Mouse (Mus musculus) myocyte (in vitro differentiated cells): ENCODE data around the gene Gpr55. TPM values are rescaled to one million over a fixed set of nuclear protein-coding genes. Genes with fewer than 3 reads are reported as not detected.

Source experiments
- H3K27me3 ChIP-seq: one replicate; pipeline ENCODE4 v1.6.1; 2011; ENCODE audit not compliant: control insufficient read depth, insufficient read depth, insufficient read length
- H3K36me3 ChIP-seq: one replicate; pipeline ENCODE4 v1.6.1; 2011; ENCODE audit not compliant: control insufficient read depth, insufficient read depth
- H3K4me2 ChIP-seq: one replicate; pipeline ENCODE4 v1.6.1; 2011; ENCODE audit warnings: low read depth, control low read depth
- H3K4me3 ChIP-seq: one replicate; pipeline ENCODE4 v1.5.1; 2011; ENCODE audit warnings: mild to moderate bottlenecking, control low read depth, moderate library complexity
- H3K79me2 ChIP-seq: one replicate; pipeline ENCODE4 v1.6.1; 2011; ENCODE audit not compliant: control insufficient read depth, insufficient read depth
- H3ac ChIP-seq: one replicate; pipeline ENCODE4 v1.6.1; 2011; ENCODE audit not compliant: control insufficient read depth, insufficient read length
- CEBPB ChIP-seq: IDR thresholded peaks from 2 replicates; pipeline ENCODE4 v1.6.1; 2011; ENCODE audit warnings: mild to moderate bottlenecking, moderate library complexity; ENCODE audit not compliant: poor library complexity, insufficient read depth, severe bottlenecking
- E2F4 ChIP-seq: IDR thresholded peaks from one replicate; pipeline ENCODE4 v1.6.1; 2011; ENCODE audit warnings: mild to moderate bottlenecking, control low read depth, moderate library complexity; ENCODE audit not compliant: insufficient read depth
- MAX ChIP-seq: IDR thresholded peaks from one replicate; pipeline ENCODE4 v1.6.1; 2011; ENCODE audit warnings: low read depth, mild to moderate bottlenecking, control low read depth
- MYOD1 ChIP-seq, 3 experiments: IDR thresholded peaks; one replicate each; pipeline ENCODE4 v1.6.1; 2011; ENCODE audit warnings: control low read depth in 2 of 3, low read depth in 2 of 3, mild to moderate bottlenecking in 2 of 3, moderate library complexity in 1 of 3; ENCODE audit not compliant: insufficient read length in 2 of 3, control insufficient read depth in 1 of 3
- MYOG ChIP-seq, 3 experiments: IDR thresholded peaks; one replicate each; pipeline ENCODE4 v1.6.1; 2011; ENCODE audit warnings: control low read depth in 2 of 3, low read depth in 2 of 3, mild to moderate bottlenecking in 2 of 3; ENCODE audit not compliant: insufficient read length in 2 of 3, control insufficient read depth in 1 of 3, insufficient read depth in 1 of 3
- POLR2A ChIP-seq: IDR thresholded peaks from one replicate; pipeline ENCODE4 v1.6.1; 2011; ENCODE audit warnings: low read depth, mild to moderate bottlenecking, control low read depth, moderate library complexity; ENCODE audit not compliant: insufficient read length
- POLR2AphosphoS2 ChIP-seq: IDR thresholded peaks from one replicate; pipeline ENCODE4 v1.6.1; 2011; ENCODE audit warnings: low read depth, control low read depth; ENCODE audit not compliant: insufficient read length
- REST ChIP-seq: IDR thresholded peaks from one replicate; pipeline ENCODE4 v1.6.1; 2011; ENCODE audit warnings: mild to moderate bottlenecking, control low read depth, moderate library complexity; ENCODE audit not compliant: insufficient read depth, insufficient read length
- SRF ChIP-seq: IDR thresholded peaks from one replicate; pipeline ENCODE4 v1.6.1; 2011; ENCODE audit warnings: low read depth; ENCODE audit not compliant: control insufficient read depth, insufficient read length
- TCF12 ChIP-seq: IDR thresholded peaks from one replicate; pipeline ENCODE4 v1.6.1; 2011; ENCODE audit warnings: mild to moderate bottlenecking, control low read depth; ENCODE audit not compliant: poor library complexity, insufficient read depth, severe bottlenecking
- TCF3 ChIP-seq: IDR thresholded peaks from one replicate; pipeline ENCODE4 v1.6.1; 2011; ENCODE audit warnings: low read depth, control low read depth; ENCODE audit not compliant: insufficient read length
- USF1 ChIP-seq: IDR thresholded peaks from one replicate; pipeline ENCODE4 v1.6.1; 2011; ENCODE audit warnings: low read depth, mild to moderate bottlenecking, control low read depth, moderate library complexity
- polyA plus RNA-seq: library from polyadenylated mRNA; unstranded; fragments of >200 nt; fragmentation: generic; extraction: Trizol; gene quantifications from one replicate; pipeline ENCODE4 v1.2.1, GENCODE M21; 2012; ENCODE audit warnings: missing spikeins

Gene Gpr55
- polyA plus RNA-seq, 1 experiment: not detected

DNA sequence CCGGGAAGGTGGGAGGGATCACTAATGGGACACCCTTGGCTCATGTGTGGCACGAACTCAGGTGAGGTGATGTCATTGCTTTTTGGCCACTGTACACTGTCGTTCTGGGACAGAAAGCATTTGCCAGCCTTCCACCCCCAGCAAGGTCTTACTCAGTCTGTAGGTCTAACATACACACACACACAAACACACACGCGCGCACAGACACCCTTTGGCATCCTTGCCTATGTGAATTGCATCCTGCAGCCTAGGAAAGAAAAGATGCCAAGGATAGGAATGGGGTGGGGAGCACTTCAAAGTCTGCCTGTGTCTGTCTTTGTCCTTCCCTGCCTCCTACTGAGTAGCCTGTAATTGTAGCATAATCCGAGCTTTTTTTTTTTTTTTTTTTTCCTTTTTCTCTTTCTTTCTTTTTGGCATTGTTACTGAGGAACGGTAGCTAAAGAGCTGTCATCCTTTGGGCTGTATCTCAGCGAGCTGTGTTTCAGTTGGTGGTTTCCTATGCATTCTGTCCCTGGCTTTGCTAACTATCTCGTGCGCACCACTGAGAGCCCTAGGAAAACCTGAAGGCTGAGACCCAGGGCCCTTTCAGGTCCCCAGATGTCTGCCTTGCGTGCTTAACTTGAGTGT lies 61.9 kb downstream of the Gpr55 start:
- Histone ChIP-seq H3K27me3 (no peaks in the 10 kb centered on the region), H3K4me2 (no peak overlapping the region), H3K4me3 (no peak overlapping the region), H3ac (no peak overlapping the region), H3K36me3 (no peaks in the 10 kb centered on the region), H3K79me2 (peaks cover 6% of the 10 kb centered on the region)
- no peak for TF ChIP-seq USF1
- TF ChIP-seq E2F4: no peak

DNA sequence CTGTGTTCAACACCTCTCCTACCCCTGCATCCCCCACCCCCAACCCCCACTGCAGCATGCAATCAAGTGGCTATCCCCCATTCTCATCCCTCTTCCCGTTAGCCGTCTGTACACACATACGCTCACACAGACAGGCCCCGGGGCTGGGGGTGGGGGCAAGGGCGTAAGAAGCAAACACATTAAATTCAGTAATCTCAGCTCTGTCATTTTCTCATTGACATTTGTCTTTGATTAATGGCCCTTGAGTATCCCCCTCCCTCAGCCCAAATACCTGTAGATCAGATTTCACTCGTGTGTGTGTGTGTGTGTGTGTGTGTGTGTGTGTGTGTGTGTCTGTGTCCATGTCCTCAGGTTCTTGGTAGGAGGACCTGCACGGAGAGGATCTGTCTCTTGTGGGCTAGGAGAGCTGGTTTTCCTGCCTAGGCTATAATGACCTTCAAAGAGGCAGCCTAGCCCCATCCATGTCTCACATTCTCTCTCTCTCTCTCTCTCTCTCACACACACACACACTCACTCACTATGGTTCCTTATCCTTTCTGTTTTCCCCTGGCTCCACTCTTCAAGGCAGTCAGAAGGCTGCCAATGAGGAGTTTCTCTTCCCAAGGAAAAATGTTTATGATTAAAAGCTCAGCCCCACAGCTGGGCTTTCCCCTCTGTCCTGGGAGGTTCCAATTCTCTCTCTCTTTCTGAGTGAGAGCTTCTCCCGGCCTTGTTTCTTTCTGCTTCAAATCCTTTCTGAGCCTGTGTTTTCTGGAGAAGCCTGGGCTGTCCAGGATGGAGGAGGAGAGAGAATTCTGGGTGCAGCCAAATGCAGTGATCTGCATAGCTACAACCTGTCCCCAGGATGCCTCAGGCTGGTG lies 62.7 kb downstream of the Gpr55 start:
- no peak overlapping the region for H3K4me2 ChIP-seq
- H3K27me3 ChIP-seq: no peaks in the 10 kb centered on the region
- H3K79me2 ChIP-seq: peaks cover 6% of the 10 kb centered on the region
- TF ChIP-seq SRF (no peak), MYOG (IDR thresholded peaks at IDR 0.05; ENCODE audit: control insufficient read depth in 1 of 3, insufficient read depth in 1 of 3, insufficient read length in 2 of 3, low read depth in 2 of 3) (no peak), E2F4 (no peak)
- H3K4me3 ChIP-seq: no peak overlapping the region
- no peak overlapping the region for H3ac ChIP-seq
- no peaks in the 10 kb centered on the region for H3K36me3 ChIP-seq

DNA sequence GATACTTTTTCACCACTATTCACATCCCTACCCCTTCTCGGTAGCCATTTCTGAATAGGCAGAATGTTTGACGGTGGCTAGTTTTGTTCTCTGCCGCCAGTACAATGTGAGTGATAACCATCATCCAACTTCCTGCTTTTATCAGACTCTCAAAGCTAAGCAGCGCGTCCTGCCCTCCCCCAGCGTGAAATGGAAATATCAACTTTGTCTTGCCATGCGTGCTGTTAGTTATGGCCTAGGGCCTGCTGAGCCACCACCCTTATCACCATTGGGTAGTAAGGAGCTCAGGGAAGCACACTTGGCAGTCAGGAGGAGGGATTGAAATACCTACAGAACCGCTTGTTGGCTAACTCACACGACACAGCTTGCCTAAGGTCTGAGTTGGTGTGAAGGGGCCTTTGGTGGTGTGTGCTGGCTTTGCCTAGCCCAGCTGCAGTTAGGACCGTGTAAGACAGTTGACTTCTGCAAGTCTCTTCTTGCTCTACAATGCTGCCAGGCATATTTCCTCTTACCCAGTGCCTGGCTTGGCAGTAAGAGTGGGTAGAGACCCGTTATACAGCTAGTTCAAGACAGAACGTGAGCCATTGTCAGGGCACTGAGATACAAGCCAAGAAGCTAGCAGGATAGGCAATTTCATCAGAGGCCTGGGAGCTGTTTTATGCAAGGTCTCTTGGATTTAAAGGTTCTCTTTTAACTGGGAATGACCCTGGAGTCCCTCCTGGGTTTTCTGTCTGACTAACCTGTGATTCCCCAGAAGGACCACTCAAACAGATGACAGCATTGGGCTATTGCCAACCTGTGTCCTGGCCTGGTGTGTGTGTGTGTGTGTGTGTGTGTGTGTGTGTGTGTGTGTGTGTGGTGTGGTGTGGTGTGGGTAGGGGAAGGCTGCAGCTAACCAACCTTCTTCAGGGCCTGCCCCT lies 63.8 kb downstream of the Gpr55 start:
- TF ChIP-seq MYOG (IDR thresholded peaks at IDR 0.05; ENCODE audit: control insufficient read depth in 1 of 3, insufficient read depth in 1 of 3, insufficient read length in 2 of 3, low read depth in 2 of 3): no peak
- TF ChIP-seq MYOD1 (IDR thresholded peaks at IDR 0.05; ENCODE audit: control insufficient read depth in 1 of 3, insufficient read length in 2 of 3, low read depth in 2 of 3): no peak
- no peak for TF ChIP-seq TCF12
- no peak for TF ChIP-seq MAX
- TF ChIP-seq E2F4: no peak
- TF ChIP-seq USF1: no peak
- TF ChIP-seq CEBPB: no peak
- TF ChIP-seq SRF: no peak
- no peak for TF ChIP-seq POLR2AphosphoS2
- no peak for TF ChIP-seq REST
- Histone ChIP-seq H3K27me3 (no peaks in the 10 kb centered on the region), H3K36me3 (no peaks in the 10 kb centered on the region), H3K4me2 (no peak overlapping the region), H3ac (no peak overlapping the region), H3K4me3 (no peak overlapping the region), H3K79me2 (peaks cover 6% of the 10 kb centered on the region)

DNA sequence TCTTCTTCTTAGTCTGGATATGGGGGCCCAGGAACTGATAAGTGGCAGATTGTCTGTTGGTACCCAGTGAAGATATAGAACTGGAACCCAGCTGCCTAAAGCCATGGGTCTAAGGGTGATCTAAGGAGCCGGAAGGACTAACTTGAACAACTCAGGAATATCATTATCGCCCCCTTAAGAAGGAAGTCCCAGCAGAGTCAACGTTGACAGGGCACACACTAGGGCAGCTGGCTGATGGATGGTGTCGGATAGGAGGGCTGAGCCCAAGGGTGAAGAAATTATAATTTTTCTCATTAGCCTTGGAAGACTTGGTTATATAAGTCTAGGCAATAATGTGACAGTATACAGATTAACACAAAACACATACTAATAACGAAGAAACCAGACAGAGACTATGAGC lies 64.7 kb downstream of the Gpr55 start:
- TF ChIP-seq TCF12: no peak
- no peak for TF ChIP-seq TCF3
- no peak for TF ChIP-seq SRF
- TF ChIP-seq MYOG (IDR thresholded peaks at IDR 0.05; ENCODE audit: control insufficient read depth in 1 of 3, insufficient read depth in 1 of 3, insufficient read length in 2 of 3, low read depth in 2 of 3): no peak
- TF ChIP-seq POLR2A: no peak
- no peak for TF ChIP-seq E2F4
- TF ChIP-seq REST: no peak
- TF ChIP-seq MAX: no peak
- TF ChIP-seq MYOD1 (IDR thresholded peaks at IDR 0.05; ENCODE audit: control insufficient read depth in 1 of 3, insufficient read length in 2 of 3, low read depth in 2 of 3): no peak
- no peak for TF ChIP-seq CEBPB
- TF ChIP-seq POLR2AphosphoS2: no peak
- TF ChIP-seq USF1: no peak
- no peaks in the 10 kb centered on the region for H3K27me3 ChIP-seq
- H3K4me2 ChIP-seq: peak overlapping the region; percentile 95
- H3K4me3 ChIP-seq: peak overlapping the region; percentile 89
- no peak overlapping the region for H3ac ChIP-seq
- no peaks in the 10 kb centered on the region for H3K36me3 ChIP-seq
- peaks cover 6% of the 10 kb centered on the region for H3K79me2 ChIP-seq

DNA sequence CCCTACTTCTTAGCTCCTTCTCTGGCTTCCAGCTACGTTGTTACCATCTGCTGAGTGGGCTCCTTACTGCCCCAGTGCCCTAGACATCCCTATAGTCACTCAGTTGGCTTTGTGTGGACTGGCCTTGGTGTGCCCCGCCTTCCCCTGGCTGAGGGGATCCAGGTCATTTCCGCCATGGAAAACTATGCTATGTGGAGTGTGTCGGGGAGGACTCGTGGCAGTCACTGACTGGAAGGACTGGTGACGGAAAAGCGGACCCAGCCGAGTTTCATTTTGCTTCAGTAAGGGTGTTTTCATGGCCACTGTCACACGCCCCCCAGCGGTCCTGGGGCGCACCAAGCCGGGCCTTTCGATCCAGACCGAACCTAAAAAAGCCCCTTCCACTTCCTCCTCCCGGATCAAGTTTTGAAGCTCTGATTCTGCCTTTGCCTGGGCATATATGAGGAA lies 65.4 kb downstream of the Gpr55 start:
- peak overlapping the region; percentile 89 for H3K4me3 ChIP-seq
- H3K4me2 ChIP-seq: peak overlapping the region; percentile 95
- no peaks in the 10 kb centered on the region for H3K27me3 ChIP-seq
- TF ChIP-seq POLR2A: no peak
- no peak for TF ChIP-seq MAX
- no peak for TF ChIP-seq USF1
- no peak for TF ChIP-seq TCF12
- no peak for TF ChIP-seq E2F4
- TF ChIP-seq REST: no peak
- no peak for TF ChIP-seq SRF
- no peak for TF ChIP-seq MYOG (IDR thresholded peaks at IDR 0.05; ENCODE audit: control insufficient read depth in 1 of 3, insufficient read depth in 1 of 3, insufficient read length in 2 of 3, low read depth in 2 of 3)
- TF ChIP-seq MYOD1 (IDR thresholded peaks at IDR 0.05; ENCODE audit: control insufficient read depth in 1 of 3, insufficient read length in 2 of 3, low read depth in 2 of 3): no peak
- TF ChIP-seq POLR2AphosphoS2: no peak
- no peak for TF ChIP-seq TCF3
- TF ChIP-seq CEBPB: no peak
- peaks cover 6% of the 10 kb centered on the region for H3K79me2 ChIP-seq
- H3K36me3 ChIP-seq: no peaks in the 10 kb centered on the region
- H3ac ChIP-seq: peak overlapping the region; percentile 18
